Mouse (Mus musculus) intestine, postnatal 0 days (tissue): ENCODE data around the gene Hc. TPM values are rescaled to one million over a fixed set of nuclear protein-coding genes. Genes with fewer than 3 reads are reported as not detected.

Experiments
- ATAC-seq: fragments of 200-750 bp; cut with Nextera tagmentation; 2 replicates; pipeline ENCODE4 v1.8.0; 2017; ENCODE audit warnings: mild to moderate bottlenecking, moderate TSS enrichment, moderate library complexity
- H3K27ac ChIP-seq: fragments of 300-500 bp; sonication (generic); 2 replicates; pipeline ENCODE4 v1.5.1; 2014; ENCODE audit warnings: mild to moderate bottlenecking, low read depth, low read length, moderate library complexity
- H3K27me3 ChIP-seq: fragments of 300-500 bp; sonication (generic); replicated peaks from 2 replicates; pipeline ENCODE4 v1.6.1; 2014; ENCODE audit warnings: low read length, mixed read lengths; ENCODE audit not compliant: control insufficient read depth, insufficient read depth
- H3K36me3 ChIP-seq: fragments of 300-500 bp; sonication (generic); 2 replicates; pipeline ENCODE4 v1.6.1; 2014; ENCODE audit warnings: mild to moderate bottlenecking, moderate library complexity; ENCODE audit not compliant: control insufficient read depth, insufficient read depth
- H3K4me1 ChIP-seq: fragments of 300-500 bp; sonication (generic); replicated peaks from 2 replicates; pipeline ENCODE4 v1.6.1; 2014; ENCODE audit warnings: antibody characterized with exemption, low read length, mixed read lengths; ENCODE audit not compliant: control insufficient read depth, insufficient read depth
- H3K4me2 ChIP-seq: fragments of 300-500 bp; sonication (generic); replicated peaks from 2 replicates; pipeline ENCODE4 v1.6.1; 2014; ENCODE audit warnings: low read depth, mild to moderate bottlenecking, moderate library complexity
- H3K4me3 ChIP-seq: fragments of 300-500 bp; sonication (generic); 2 replicates; pipeline ENCODE4 v1.5.1; 2014; ENCODE audit warnings: low read depth, low read length
- H3K9ac ChIP-seq: fragments of 300-500 bp; sonication (generic); 2 replicates; pipeline ENCODE4 v1.6.1; 2014; ENCODE audit warnings: mild to moderate bottlenecking, low read depth, low read length
- H3K9me3 ChIP-seq: fragments of 300-500 bp; sonication (generic); 2 replicates; pipeline ENCODE4 v1.6.1; 2016; ENCODE audit warnings: mixed run types; ENCODE audit not compliant: control insufficient read depth
- CTCF ChIP-seq: sonication (generic); IDR thresholded peaks from 2 replicates; pipeline ENCODE4 v1.5.1; 2016; ENCODE audit warnings: low read depth, mild to moderate bottlenecking, control low read depth, antibody characterized with exemption, moderate library complexity
- WGBS: fragments of 180-500 bp; shearing (Covaris S2); extraction: QIAGEN DNeasy Blood & Tissue Kit; methylation state at CpG from one replicate; pipeline ENCODE4 v1.1.7; 2014; 5-methylcytosine and 5-hydroxymethylcytosine counted together
- polyA plus RNA-seq: library from polyadenylated mRNA; unstranded; fragments of >200 nt; fragmentation: Nextera tagmentation; extraction: Ambion mirVana; gene quantifications from 2 replicates; pipeline ENCODE4 v1.2.1, GENCODE M21; 2015

The Hc gene
- polyA plus RNA-seq, 1 experiment from 2014 or later: 0.14 TPM

DNA sequence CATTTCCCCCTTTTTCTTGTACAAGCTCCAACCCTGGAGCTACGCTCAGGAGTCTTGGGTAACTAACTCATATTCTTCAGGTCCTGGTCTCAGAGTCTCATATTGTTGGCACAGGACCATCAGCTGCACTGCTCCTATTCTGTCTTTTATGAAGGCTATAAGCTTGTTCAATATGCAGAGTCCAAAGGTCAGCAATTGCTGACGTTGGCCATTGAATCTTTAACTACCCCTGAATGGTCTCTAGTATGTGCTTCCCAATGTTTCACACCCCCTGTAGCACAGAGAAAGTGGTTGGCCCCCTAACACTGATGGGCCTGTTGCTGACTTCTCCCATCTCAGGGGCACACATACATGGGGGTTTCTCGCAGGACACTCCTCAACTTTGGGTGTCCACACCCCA, 13.1 kb upstream of the Hc start:
- TF ChIP-seq CTCF: no peak
- H3K27me3 ChIP-seq: no peaks in the 10 kb centered on the region
- peak; percentile 68 for ATAC-seq
- H3K36me3 ChIP-seq: no peaks in the 10 kb centered on the region
- H3K9me3 ChIP-seq: no peaks in the 10 kb centered on the region
- no peak overlapping the region for H3K4me2 ChIP-seq
- 49% methylated on average over 3 of the region's 3 CpGs for WGBS
- H3K27ac ChIP-seq: no peak overlapping the region
- H3K9ac ChIP-seq: no peak overlapping the region
- no peaks in the 10 kb centered on the region; the same call in 1 of the 2 replicates for H3K4me1 ChIP-seq
- H3K4me3 ChIP-seq: no peak overlapping the region

DNA sequence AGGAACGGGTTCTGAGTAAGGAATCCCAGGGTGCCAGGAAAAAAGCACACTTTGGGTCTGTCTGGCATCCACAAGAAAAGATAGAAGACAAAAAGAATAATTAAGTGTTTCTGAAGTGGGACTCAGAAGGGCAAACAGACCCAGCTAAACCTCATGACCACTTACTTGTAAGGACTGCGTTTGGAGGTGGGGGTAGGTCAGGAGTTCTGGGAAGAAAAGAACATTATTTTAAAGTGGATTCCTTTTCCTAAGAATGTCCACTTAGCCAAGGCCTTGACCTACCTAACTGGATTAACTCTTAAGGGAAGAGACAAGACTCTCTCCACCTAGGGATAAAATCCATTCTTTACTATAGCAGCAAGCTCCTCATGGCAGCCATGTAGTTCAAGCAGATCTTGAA, 11.3 kb upstream of the Hc start:
- no peak for ATAC-seq

DNA sequence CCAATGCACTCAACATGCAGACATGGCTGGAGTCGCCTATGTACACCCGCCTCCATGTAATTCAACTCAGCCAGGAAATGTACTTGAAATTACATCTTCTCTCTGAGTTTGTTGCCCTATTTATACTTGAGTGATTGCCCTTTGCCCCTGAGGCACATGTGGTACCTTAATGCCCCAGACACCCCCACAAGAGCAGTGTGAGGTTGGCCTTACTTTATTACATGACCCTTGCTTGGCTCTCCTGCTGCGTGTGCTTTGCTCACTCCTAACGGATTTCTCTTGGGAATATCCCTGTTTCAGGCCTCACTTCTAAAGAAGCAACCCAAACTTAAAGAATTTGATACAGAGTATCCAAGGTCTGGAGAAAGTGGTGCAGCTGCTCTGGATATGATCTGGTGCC, 9.0 kb upstream of the Hc start:
- 75% methylated on average over 4 of the region's 4 CpGs for WGBS
- Histone ChIP-seq H3K4me3 (no peak overlapping the region), H3K27me3 (no peaks in the 10 kb centered on the region), H3K27ac (no peak overlapping the region), H3K36me3 (no peaks in the 10 kb centered on the region), H3K4me1 (no peaks in the 10 kb centered on the region; the same call in 1 of the 2 replicates), H3K4me2 (no peak overlapping the region), H3K9ac (no peak overlapping the region), H3K9me3 (no peaks in the 10 kb centered on the region)
- TF ChIP-seq CTCF: no peak
- no peak for ATAC-seq

More for the DNA sequence above, 11.3 kb upstream of the Hc start:
- no peaks in the 10 kb centered on the region for H3K9me3 ChIP-seq
- H3K4me2 ChIP-seq: no peak overlapping the region
- no peaks in the 10 kb centered on the region; the same call in 1 of the 2 replicates for H3K4me1 ChIP-seq
- no peaks in the 10 kb centered on the region for H3K27me3 ChIP-seq
- WGBS: 61% methylated on average over 2 of the region's 2 CpGs
- no peak for TF ChIP-seq CTCF
- no peak overlapping the region for H3K27ac ChIP-seq
- no peak overlapping the region for H3K9ac ChIP-seq
- no peak overlapping the region for H3K4me3 ChIP-seq
- H3K36me3 ChIP-seq: no peaks in the 10 kb centered on the region

- ATAC-seq: no peak
- 93% methylated on average over 1 of the region's 1 CpGs for WGBS
- TF ChIP-seq CTCF: no peak
These were observed 7.9 kb upstream of the Hc start for GRCm38 (mm10) chr2:35069124-35069523.

GRCm38 (mm10) chr2:35067117-35067516, 5.9 kb upstream of the Hc start:
- H3K9me3 ChIP-seq: no peaks in the 10 kb centered on the region
- no peak overlapping the region for H3K9ac ChIP-seq
- H3K4me1 ChIP-seq: no peaks in the 10 kb centered on the region
- no peaks in the 10 kb centered on the region for H3K36me3 ChIP-seq
- no peak overlapping the region for H3K4me2 ChIP-seq
- no peak overlapping the region for H3K4me3 ChIP-seq
- TF ChIP-seq CTCF: no peak
- H3K27me3 ChIP-seq: no peaks in the 10 kb centered on the region
- H3K27ac ChIP-seq: no peak overlapping the region
- WGBS: 89% methylated on average over 11 of the region's 11 CpGs
- ATAC-seq: no peak

More at GRCm38 (mm10) chr2:35069124-35069523, 7.9 kb upstream of the Hc start:
- Histone ChIP-seq H3K27me3 (no peaks in the 10 kb centered on the region), H3K4me1 (no peaks in the 10 kb centered on the region), H3K9ac (no peak overlapping the region), H3K4me3 (no peak overlapping the region), H3K4me2 (no peak overlapping the region), H3K36me3 (no peaks in the 10 kb centered on the region), H3K27ac (no peak overlapping the region), H3K9me3 (no peaks in the 10 kb centered on the region)

- H3K9me3 ChIP-seq: no peaks in the 10 kb centered on the region
- H3K4me1 ChIP-seq: no peaks in the 10 kb centered on the region
- no peak for TF ChIP-seq CTCF
- H3K27ac ChIP-seq: no peak overlapping the region
- no peak for ATAC-seq
- no peak overlapping the region for H3K4me3 ChIP-seq
- 91% methylated on average over 13 of the region's 13 CpGs for WGBS
- H3K4me2 ChIP-seq: no peak overlapping the region
- no peaks in the 10 kb centered on the region for H3K36me3 ChIP-seq
- H3K27me3 ChIP-seq: no peaks in the 10 kb centered on the region
- H3K9ac ChIP-seq: no peak overlapping the region
These were observed 5.4 kb upstream of the Hc start for GRCm38 (mm10) chr2:35066525-35067082.
